Mouse (Mus musculus) MEL (cell line): Measurements from ENCODE around the gene Stum. TPM values are rescaled to one million over a fixed set of nuclear protein-coding genes. Genes with fewer than 3 reads are reported as not detected.

Source experiments
- DNase-seq: peaks from one replicate; pipeline ENCODE4 v3.0.0; 2011; ENCODE audit warnings: low read depth, low spot score
- H3K27ac ChIP-seq: 2 replicates; pipeline ENCODE4 v1.5.1; 2012; ENCODE audit warnings: low read depth, mild to moderate bottlenecking, control low read depth, low read length, moderate library complexity; ENCODE audit not compliant: control insufficient read depth
- H3K27me3 ChIP-seq, 2 experiments: fragments of 150-350 bp in 1 of 2; sonication (generic) in 1 of 2; 2 replicates each; pipeline ENCODE4 v1.6.1; 2012; ENCODE audit warnings: low read length in 2 of 2, mild to moderate bottlenecking in 2 of 2, improper control_type of control experiment in 1 of 2, moderate library complexity in 1 of 2; ENCODE audit not compliant: insufficient read depth in 2 of 2, control insufficient read depth in 1 of 2
- H3K36me3 ChIP-seq, 2 experiments: 2 replicates each; pipeline ENCODE4 v1.6.1; 2012 to 2014; ENCODE audit warnings: low read length in 2 of 2, improper control_type of control experiment in 1 of 2, inconsistent platforms in 1 of 2, mild to moderate bottlenecking in 1 of 2; ENCODE audit not compliant: insufficient read depth in 2 of 2, control insufficient read depth in 1 of 2
- H3K4me1 ChIP-seq, 2 experiments: fragments of 150-350 bp in 1 of 2; sonication (generic) in 1 of 2; 2 replicates each; pipeline ENCODE4 v1.6.1; 2012; ENCODE audit warnings: low read length in 2 of 2, improper control_type of control experiment in 1 of 2, mild to moderate bottlenecking in 1 of 2; ENCODE audit not compliant: insufficient read depth in 2 of 2, control insufficient read depth in 1 of 2
- H3K4me3 ChIP-seq, 2 experiments: fragments of 150-350 bp in 1 of 2; sonication (generic) in 1 of 2; 2 replicates each; pipeline ENCODE4 v1.5.1; 2012; ENCODE audit warnings: low read depth in 2 of 2, low read length in 2 of 2, mild to moderate bottlenecking in 2 of 2, moderate library complexity in 2 of 2, control low read depth in 1 of 2, improper control_type of control experiment in 1 of 2; ENCODE audit not compliant: control insufficient read depth in 1 of 2, insufficient read depth in 1 of 2
- H3K79me2 ChIP-seq: 2 replicates; pipeline ENCODE4 v1.6.1; 2012; ENCODE audit warnings: mild to moderate bottlenecking, low read length, moderate library complexity; ENCODE audit not compliant: control insufficient read depth, poor library complexity, insufficient read depth
- H3K9ac ChIP-seq: 2 replicates; pipeline ENCODE4 v1.6.1; 2012; ENCODE audit warnings: low read depth, mild to moderate bottlenecking, control low read depth, low read length, moderate library complexity; ENCODE audit not compliant: control insufficient read depth, poor library complexity, severe bottlenecking
- H3K9me3 ChIP-seq: fragments of 150-350 bp; sonication (generic); replicated peaks from 2 replicates; pipeline ENCODE4 v1.6.1; 2012; ENCODE audit warnings: mild to moderate bottlenecking, low read length, improper control_type of control experiment, moderate library complexity; ENCODE audit not compliant: insufficient read depth
- CHD1 ChIP-seq: IDR thresholded peaks from 2 replicates; pipeline ENCODE4 v1.6.1; 2012; ENCODE audit warnings: low read depth, mild to moderate bottlenecking, inconsistent platforms, low read length, improper control_type of control experiment
- EP300 ChIP-seq, 2 experiments: IDR thresholded peaks; 2 replicates each; pipeline ENCODE4 v1.6.1; 2011; ENCODE audit warnings: improper control_type of control experiment in 2 of 2, low read length in 2 of 2, low read depth in 1 of 2, mild to moderate bottlenecking in 1 of 2
- ETS1 ChIP-seq: IDR thresholded peaks from 2 replicates; pipeline ENCODE4 v1.6.1; 2012; ENCODE audit warnings: low read depth, mild to moderate bottlenecking, inconsistent platforms, low read length, improper control_type of control experiment, moderate library complexity
- GATA1 ChIP-seq: IDR thresholded peaks from 2 replicates; pipeline ENCODE4 v1.6.1; 2011; ENCODE audit warnings: low read depth, low read length, improper control_type of control experiment
- HCFC1 ChIP-seq: IDR thresholded peaks from 2 replicates; pipeline ENCODE4 v1.6.1; 2012; ENCODE audit warnings: low read depth, mild to moderate bottlenecking, inconsistent platforms, low read length, improper control_type of control experiment, moderate library complexity
- JUND ChIP-seq: IDR thresholded peaks from 2 replicates; pipeline ENCODE4 v1.6.1; 2011; ENCODE audit warnings: low read depth, mild to moderate bottlenecking, improper control_type of control experiment, low read length
- MAX ChIP-seq: IDR thresholded peaks from 2 replicates; pipeline ENCODE4 v1.6.1; 2011; ENCODE audit warnings: low read length, improper control_type of control experiment
- MAZ ChIP-seq: IDR thresholded peaks from 2 replicates; pipeline ENCODE4 v1.6.1; 2012; ENCODE audit warnings: low read depth, mild to moderate bottlenecking, inconsistent platforms, low read length, improper control_type of control experiment
- MXI1 ChIP-seq: IDR thresholded peaks from 2 replicates; pipeline ENCODE4 v1.6.1; 2011; ENCODE audit warnings: mild to moderate bottlenecking, low read depth, low read length, improper control_type of control experiment
- MYC ChIP-seq: IDR thresholded peaks from 2 replicates; pipeline ENCODE4 v1.6.1; 2011; ENCODE audit warnings: low read depth, mild to moderate bottlenecking, low read length, improper control_type of control experiment, moderate library complexity
- POLR2A ChIP-seq, 2 experiments: IDR thresholded peaks; 2 replicates each; pipeline ENCODE4 v1.6.1; 2011 to 2012; ENCODE audit warnings: low read length in 2 of 2, mild to moderate bottlenecking in 2 of 2, control low read depth in 1 of 2, improper control_type of control experiment in 1 of 2, low read depth in 1 of 2, moderate library complexity in 1 of 2; ENCODE audit not compliant: control insufficient read depth in 1 of 2, insufficient read depth in 1 of 2, poor library complexity in 1 of 2
- POLR2AphosphoS2 ChIP-seq: IDR thresholded peaks from 2 replicates; pipeline ENCODE4 v1.6.1; 2011; ENCODE audit warnings: low read length, improper control_type of control experiment
- RCOR1 ChIP-seq: IDR thresholded peaks from 2 replicates; pipeline ENCODE4 v1.6.1; 2012; ENCODE audit warnings: low read depth, mild to moderate bottlenecking, inconsistent platforms, low read length, improper control_type of control experiment
- SMC3 ChIP-seq: IDR thresholded peaks from 2 replicates; pipeline ENCODE4 v1.6.1; 2011; ENCODE audit warnings: low read depth, low read length, improper control_type of control experiment
- TAL1 ChIP-seq: IDR thresholded peaks from 2 replicates; pipeline ENCODE4 v1.6.1; 2012; ENCODE audit warnings: mild to moderate bottlenecking, inconsistent platforms, low read length, moderate library complexity, mixed read lengths
- UBTF ChIP-seq: IDR thresholded peaks from 2 replicates; pipeline ENCODE4 v1.6.1; 2012; ENCODE audit warnings: low read depth, mild to moderate bottlenecking, inconsistent platforms, low read length, improper control_type of control experiment, moderate library complexity, borderline replicate concordance; ENCODE audit not compliant: insufficient read depth
- USF1 ChIP-seq: IDR thresholded peaks from 2 replicates; pipeline ENCODE4 v1.6.1; 2014; ENCODE audit warnings: low read depth, mild to moderate bottlenecking, inconsistent platforms, low read length, improper control_type of control experiment, moderate library complexity
- USF2 ChIP-seq, 2 experiments: IDR thresholded peaks; 2 replicates each; pipeline ENCODE4 v1.6.1; 2011 to 2012; ENCODE audit warnings: improper control_type of control experiment in 2 of 2, low read length in 2 of 2, borderline replicate concordance in 1 of 2, inconsistent platforms in 1 of 2, low read depth in 1 of 2, mild to moderate bottlenecking in 1 of 2; ENCODE audit not compliant: insufficient read depth in 1 of 2
- ZKSCAN1 ChIP-seq: IDR thresholded peaks from 2 replicates; pipeline ENCODE4 v1.6.1; 2012; ENCODE audit warnings: low read depth, mild to moderate bottlenecking, inconsistent platforms, low read length, improper control_type of control experiment, moderate library complexity
- ZMIZ1 ChIP-seq: IDR thresholded peaks from 2 replicates; pipeline ENCODE4 v1.6.1; 2012; ENCODE audit warnings: low read depth, mild to moderate bottlenecking, inconsistent platforms, low read length, improper control_type of control experiment, moderate library complexity
- ZNF384 ChIP-seq: IDR thresholded peaks from 2 replicates; pipeline ENCODE4 v1.6.1; 2012; ENCODE audit warnings: low read depth, mild to moderate bottlenecking, inconsistent platforms, low read length, improper control_type of control experiment
- polyA plus RNA-seq, 2 experiments: library from polyadenylated mRNA; stranded (reverse) in 1 of 2; unstranded in 1 of 2; fragments of >175 nt in 1 of 2; fragments of >200 nt in 1 of 2; gene quantifications; 2 replicates each; pipeline versions ENCODE4 v1.2.1 to v1.2.4; 2012; ENCODE audit warnings: low replicate concordance in 2 of 2, low read depth in 1 of 2; ENCODE audit not compliant: insufficient read length in 2 of 2, insufficient read depth in 1 of 2, missing spikeins in 1 of 2
- total RNA-seq: library from RNA; depleted of rRNA; stranded (reverse); fragments of 300-350 nt; gene quantifications from 2 replicates; pipeline ENCODE4 v1.2.3, GENCODE M21; 2012

Gene Stum
- total and polyA plus RNA-seq, 3 experiments: not detected

GRCm38 (mm10) chr1:180507291-180507791 is 24.0 kb upstream of the Stum start:
- TF ChIP-seq GATA1: no peak
- no peak for TF ChIP-seq SMC3
- no peak for TF ChIP-seq USF2 (IDR thresholded peaks at IDR 0.05; ENCODE audit: borderline replicate concordance in 1 of 2, insufficient read depth in 1 of 2, low read depth in 1 of 2, low read length in 2 of 2)
- TF ChIP-seq MYC: no peak
- TF ChIP-seq JUND: no peak
- TF ChIP-seq ZKSCAN1: no peak

DNA sequence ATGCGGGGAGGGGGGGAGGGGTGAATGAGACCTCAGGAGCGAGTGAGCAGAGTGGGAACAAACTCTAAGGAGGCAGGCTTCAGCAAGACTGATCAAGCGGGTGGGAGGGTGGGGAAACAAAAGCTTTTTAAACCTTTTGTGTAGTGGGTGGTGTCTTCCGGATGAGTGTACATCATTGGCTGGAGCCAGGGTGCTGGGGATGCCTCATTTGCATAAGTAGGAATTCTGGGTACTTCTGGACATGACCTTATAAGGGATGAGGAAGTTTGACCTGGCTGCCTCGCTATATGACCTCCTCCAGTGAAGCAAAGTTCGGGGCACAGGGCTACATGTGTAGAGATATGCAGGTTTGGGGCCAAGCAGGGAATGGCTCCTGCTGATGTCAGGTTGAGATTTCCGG is 23.0 kb upstream of the Stum start:
- TF ChIP-seq MXI1 (no peak), POLR2AphosphoS2 (no peak), TAL1 (no peak), ETS1 (no peak), RCOR1 (no peak), ZNF384 (no peak), EP300 (IDR thresholded peaks at IDR 0.05; ENCODE audit: low read depth in 1 of 2, low read length in 2 of 2) (no peak), HCFC1 (no peak), CHD1 (no peak), ZKSCAN1 (no peak), UBTF (no peak), MAX (no peak), ZMIZ1 (no peak), POLR2A (IDR thresholded peaks at IDR 0.05; ENCODE audit: control insufficient read depth in 1 of 2, insufficient read depth in 1 of 2, low read depth in 1 of 2, low read length in 2 of 2, poor library complexity in 1 of 2) (no peak), MAZ (no peak), USF2 (IDR thresholded peaks at IDR 0.05; ENCODE audit: borderline replicate concordance in 1 of 2, insufficient read depth in 1 of 2, low read depth in 1 of 2, low read length in 2 of 2) (no peak), USF1 (no peak)

More at GRCm38 (mm10) chr1:180507291-180507791, 24.0 kb upstream of the Stum start:
- Histone ChIP-seq H3K4me3 (no peak overlapping the region), H3K27me3 (peaks cover 2 to 8% of the 10 kb centered on the region in 2 experiments; a peak in 3 of 4 replicates), H3K79me2 (no peaks in the 10 kb centered on the region), H3K9ac (no peak overlapping the region), H3K9me3 (no peaks in the 10 kb centered on the region), H3K27ac (no peak overlapping the region), H3K36me3 (no peaks in the 10 kb centered on the region), H3K4me1 (no peaks in the 10 kb centered on the region)
- no peak for DNase-seq

More for the DNA sequence above, 23.0 kb upstream of the Stum start:
- Histone ChIP-seq H3K4me3 (no peak overlapping the region), H3K27ac (no peak overlapping the region), H3K27me3 (peaks cover 5 to 8% of the 10 kb centered on the region in 2 experiments; a peak in 3 of 4 replicates), H3K36me3 (no peaks in the 10 kb centered on the region), H3K4me1 (no peaks in the 10 kb centered on the region), H3K79me2 (no peaks in the 10 kb centered on the region), H3K9me3 (no peaks in the 10 kb centered on the region), H3K9ac (no peak overlapping the region)
- no peak for DNase-seq
